Mouse (Mus musculus) liver, adult 2 months (tissue): ENCODE measurements around the gene Kif22. TPM values are rescaled to one million over a fixed set of nuclear protein-coding genes. Genes with fewer than 3 reads are reported as not detected.

Experiments used
- DNase-seq: peaks from one replicate; pipeline ENCODE4 v3.0.0-alpha.2; 2011; ENCODE audit warnings: low read depth, low spot score; ENCODE audit errors: extremely low read depth
- H3K27ac ChIP-seq: fragments of 200-500 bp; replicated peaks from 2 replicates; pipeline ENCODE4 v1.5.1; 2012; ENCODE audit warnings: low read depth, mild to moderate bottlenecking, control low read depth, inconsistent platforms, low read length; ENCODE audit not compliant: insufficient read depth
- H3K27me3 ChIP-seq: fragments of 200-500 bp; 2 replicates; pipeline ENCODE4 v1.6.1; 2012; ENCODE audit warnings: mild to moderate bottlenecking, moderate library complexity, low read length, inconsistent platforms; ENCODE audit not compliant: control insufficient read depth, insufficient read depth
- H3K36me3 ChIP-seq: fragments of 200-500 bp; 2 replicates; pipeline ENCODE4 v1.6.1; 2012; ENCODE audit warnings: low read length, inconsistent platforms; ENCODE audit not compliant: control insufficient read depth, insufficient read depth
- H3K4me1 ChIP-seq: fragments of 200-500 bp; 2 replicates; pipeline ENCODE4 v1.6.1; 2011; ENCODE audit warnings: low read length; ENCODE audit not compliant: control insufficient read depth, insufficient read depth
- H3K4me3 ChIP-seq: fragments of 200-500 bp; 2 replicates; pipeline ENCODE4 v1.5.1; 2011; ENCODE audit warnings: low read depth, mild to moderate bottlenecking, control low read depth, low read length, moderate library complexity; ENCODE audit not compliant: insufficient read depth
- H3K79me2 ChIP-seq: fragments of 200-500 bp; 2 replicates; pipeline ENCODE4 v1.6.1; 2012; ENCODE audit warnings: inconsistent platforms, mild to moderate bottlenecking, low read length, moderate library complexity; ENCODE audit not compliant: control insufficient read depth, insufficient read depth
- H3K9ac ChIP-seq: fragments of 200-500 bp; 2 replicates; pipeline ENCODE4 v1.6.1; 2012; ENCODE audit warnings: low read depth, mild to moderate bottlenecking, control low read depth, inconsistent platforms, low read length
- CTCF ChIP-seq: fragments of 200-500 bp; IDR thresholded peaks from 2 replicates; pipeline ENCODE4 v1.5.1; 2011; ENCODE audit warnings: low read depth, low read length, control low read depth
- POLR2A ChIP-seq: fragments of 200-500 bp; IDR thresholded peaks from 2 replicates; pipeline ENCODE4 v1.6.1; 2011; ENCODE audit warnings: low read length, control low read depth; ENCODE audit not compliant: insufficient read depth; ENCODE audit errors: extremely low read depth
- WGBS: fragments of 180-500 bp; shearing (Covaris S2); methylation state at CpG from one replicate; pipeline ENCODE4 v1.1.7; 2018; 5-methylcytosine and 5-hydroxymethylcytosine counted together
- polyA plus RNA-seq: library from polyadenylated mRNA; depleted of rRNA; stranded (reverse); fragments of >200 nt; gene quantifications from 2 replicates; pipeline ENCODE4 v1.2.3, GENCODE M21; 2012; rRNA removed
- total RNA-seq: library from RNA; depleted of rRNA; stranded (reverse); fragments of >200 nt; gene quantifications from 2 replicates; pipeline ENCODE4 v1.2.3, GENCODE M21; 2014; rRNA removed

Kif22 gene
- total and polyA plus RNA-seq, 2 experiments: 0.37 to 0.44 TPM

GRCm38 (mm10) chr7:126981601-126982000 lies 60.7 kb downstream of the Kif22 start:
- Histone ChIP-seq H3K27me3 (no peaks in the 10 kb centered on the region), H3K27ac (no peak overlapping the region), H3K9ac (no peak overlapping the region), H3K36me3 (peaks cover 2% of the 10 kb centered on the region; the same call in 1 of the 2 replicates), H3K4me3 (no peak overlapping the region), H3K4me1 (peaks cover 4% of the 10 kb centered on the region), H3K79me2 (peaks cover 4% of the 10 kb centered on the region; the same call in 1 of the 2 replicates)
- TF ChIP-seq POLR2A (no peak), CTCF (no peak)
- no peak for DNase-seq
- 97% methylated on average over 2 of the region's 2 CpGs for WGBS

GRCm38 (mm10) chr7:126978841-126979240 lies 63.4 kb downstream of the Kif22 start:
- no peak for DNase-seq
- H3K4me1 ChIP-seq: peaks cover 4% of the 10 kb centered on the region
- H3K36me3 ChIP-seq: peaks cover 2% of the 10 kb centered on the region; the same call in 1 of the 2 replicates
- H3K27ac ChIP-seq: no peak overlapping the region
- no peak overlapping the region for H3K4me3 ChIP-seq
- WGBS: 93% methylated on average over 6 of the region's 6 CpGs
- no peaks in the 10 kb centered on the region for H3K27me3 ChIP-seq
- peaks cover 7% of the 10 kb centered on the region; the same call in 1 of the 2 replicates for H3K79me2 ChIP-seq
- no peak overlapping the region for H3K9ac ChIP-seq
- no peak for TF ChIP-seq CTCF
- TF ChIP-seq POLR2A: no peak

Other genes with a start within 250 kb of the Kif22 start
Only the 30 nearest of the 31 such genes appear.
- not detected in 2 replicates for gene Fam57b, start 244.8 kb downstream of the Kif22 start, total RNA-seq
- 0.06 and 0.44 TPM in 2 replicates for gene Fam57b, start 244.8 kb downstream of the Kif22 start, polyA plus RNA-seq
- gene 4930451I11Rik, start 210.8 kb downstream of the Kif22 start, total RNA-seq: not detected in 2 replicates
- gene 4930451I11Rik, start 210.8 kb downstream of the Kif22 start, polyA plus RNA-seq: not detected in 2 replicates
- not detected in 2 replicates for gene Doc2a, start 195.1 kb downstream of the Kif22 start, total RNA-seq
- gene Doc2a, start 195.1 kb downstream of the Kif22 start, polyA plus RNA-seq: not detected in 2 replicates
- gene Hirip3, start 180.5 kb downstream of the Kif22 start, total RNA-seq: 1.0 and 1.5 TPM in 2 replicates
- gene Hirip3, start 180.5 kb downstream of the Kif22 start, polyA plus RNA-seq: 1.00 and 2.4 TPM in 2 replicates
- 2.5 and 4.8 TPM in 2 replicates for gene Ino80e, start 180.1 kb downstream of the Kif22 start, total RNA-seq
- 16.3 and 18.5 TPM in 2 replicates for gene Ino80e, start 180.1 kb downstream of the Kif22 start, polyA plus RNA-seq
- gene Taok2, start 157.8 kb downstream of the Kif22 start, total RNA-seq: 20.5 and 21.7 TPM in 2 replicates
- gene Taok2, start 157.8 kb downstream of the Kif22 start, polyA plus RNA-seq: 28.5 and 42.7 TPM in 2 replicates
- gene Tmem219, start 119.6 kb downstream of the Kif22 start, total RNA-seq: 78.4 and 98.6 TPM in 2 replicates
- gene Tmem219, start 119.6 kb downstream of the Kif22 start, polyA plus RNA-seq: 94.9 and 120 TPM in 2 replicates
- 2.1 and 3.4 TPM in 2 replicates for gene Kctd13, start 113.6 kb downstream of the Kif22 start, total RNA-seq
- gene Kctd13, start 113.6 kb downstream of the Kif22 start, polyA plus RNA-seq: 5.8 and 7.6 TPM in 2 replicates
- not detected in 2 replicates for gene Asphd1, start 92.9 kb downstream of the Kif22 start, total RNA-seq
- gene Asphd1, start 92.9 kb downstream of the Kif22 start, polyA plus RNA-seq: not detected in 2 replicates
- gene Sez6l2, start 91.9 kb downstream of the Kif22 start, total RNA-seq: 0.20 and 0.28 TPM in 2 replicates
- 0.31 and 0.60 TPM in 2 replicates for gene Sez6l2, start 91.9 kb downstream of the Kif22 start, polyA plus RNA-seq
- gene Cdipt, start 66.6 kb downstream of the Kif22 start, total RNA-seq: 41.2 and 42.8 TPM in 2 replicates
- gene Cdipt, start 66.6 kb downstream of the Kif22 start, polyA plus RNA-seq: 137 and 141 TPM in 2 replicates
- gene Cdiptos, start 66.4 kb downstream of the Kif22 start, total RNA-seq: 0.09 TPM in 1 of 2 replicates, not detected in the other
- gene Cdiptos, start 66.4 kb downstream of the Kif22 start, polyA plus RNA-seq: 0.20 and 0.23 TPM in 2 replicates
- 23.4 and 28.5 TPM in 2 replicates for gene Mvp, start 27.9 kb downstream of the Kif22 start, total RNA-seq
- 26.3 and 39.4 TPM in 2 replicates for gene Mvp, start 27.9 kb downstream of the Kif22 start, polyA plus RNA-seq
- 0.74 TPM in 1 of 2 replicates, not detected in the other for gene Pagr1b, start 26.0 kb downstream of the Kif22 start, total RNA-seq
- 0.49 TPM in 1 of 2 replicates, not detected in the other for gene Pagr1b, start 26.0 kb downstream of the Kif22 start, polyA plus RNA-seq
- 4.9 and 6.7 TPM in 2 replicates for gene Pagr1a, start 25.1 kb downstream of the Kif22 start, total RNA-seq
- gene Pagr1a, start 25.1 kb downstream of the Kif22 start, polyA plus RNA-seq: 2.6 and 4.2 TPM in 2 replicates
- gene Gm42742, start 21.4 kb downstream of the Kif22 start, total RNA-seq: 9.5 and 10.7 TPM in 2 replicates
- gene Gm42742, start 21.4 kb downstream of the Kif22 start, polyA plus RNA-seq: 11.2 and 12.7 TPM in 2 replicates
- not detected in 2 replicates for gene Prrt2, start 21.3 kb downstream of the Kif22 start, total RNA-seq
- gene Prrt2, start 21.3 kb downstream of the Kif22 start, polyA plus RNA-seq: 0.75 TPM in 1 of 2 replicates, not detected in the other
- gene Maz, start 15.4 kb downstream of the Kif22 start, total RNA-seq: 8.9 and 16.4 TPM in 2 replicates
- gene Maz, start 15.4 kb downstream of the Kif22 start, polyA plus RNA-seq: 74.6 and 81.9 TPM in 2 replicates
- gene Zg16, start 44.9 kb upstream of the Kif22 start, total RNA-seq: 11.2 and 47.8 TPM in 2 replicates
- 1.2 and 2.3 TPM in 2 replicates for gene Zg16, start 44.9 kb upstream of the Kif22 start, polyA plus RNA-seq
- gene AI467606, start 48.9 kb upstream of the Kif22 start, total RNA-seq: 0.28 and 0.34 TPM in 2 replicates
- 1.2 and 1.3 TPM in 2 replicates for gene AI467606, start 48.9 kb upstream of the Kif22 start, polyA plus RNA-seq
- gene Qprt, start 79.8 kb upstream of the Kif22 start, total RNA-seq: 116 and 129 TPM in 2 replicates
- 196 and 210 TPM in 2 replicates for gene Qprt, start 79.8 kb upstream of the Kif22 start, polyA plus RNA-seq
- gene Spn, start 95.4 kb upstream of the Kif22 start, total RNA-seq: 0.27 and 0.28 TPM in 2 replicates
- gene Spn, start 95.4 kb upstream of the Kif22 start, polyA plus RNA-seq: 0.54 and 0.88 TPM in 2 replicates
- gene Cd2bp2, start 153.6 kb upstream of the Kif22 start, total RNA-seq: 12.4 and 12.6 TPM in 2 replicates
- 10.1 and 11.8 TPM in 2 replicates for gene Cd2bp2, start 153.6 kb upstream of the Kif22 start, polyA plus RNA-seq
- 5.3 and 7.0 TPM in 2 replicates for gene Tbc1d10b, start 166.0 kb upstream of the Kif22 start, total RNA-seq
- gene Tbc1d10b, start 166.0 kb upstream of the Kif22 start, polyA plus RNA-seq: 7.3 and 9.5 TPM in 2 replicates
- 1.5 and 8.6 TPM in 2 replicates for gene Mylpf, start 166.4 kb upstream of the Kif22 start, total RNA-seq
- 0.71 and 0.93 TPM in 2 replicates for gene Mylpf, start 166.4 kb upstream of the Kif22 start, polyA plus RNA-seq
- gene Zfp553, start 190.6 kb upstream of the Kif22 start, total RNA-seq: 2.3 and 2.9 TPM in 2 replicates
- gene Zfp553, start 190.6 kb upstream of the Kif22 start, polyA plus RNA-seq: 3.5 and 4.5 TPM in 2 replicates
- 1.4 and 1.5 TPM in 2 replicates for gene Sept1, start 190.7 kb upstream of the Kif22 start, total RNA-seq
- gene Sept1, start 190.7 kb upstream of the Kif22 start, polyA plus RNA-seq: 3.5 and 4.0 TPM in 2 replicates
- gene Zfp771, start 201.8 kb upstream of the Kif22 start, total RNA-seq: 19.6 and 30.1 TPM in 2 replicates
- 52.8 and 57.7 TPM in 2 replicates for gene Zfp771, start 201.8 kb upstream of the Kif22 start, polyA plus RNA-seq
- 61.5 and 70.2 TPM in 2 replicates for gene Dctpp1, start 218.2 kb upstream of the Kif22 start, total RNA-seq
- 70.7 and 73.4 TPM in 2 replicates for gene Dctpp1, start 218.2 kb upstream of the Kif22 start, polyA plus RNA-seq
- 939 and 948 TPM in 2 replicates for gene Sephs2, start 231.6 kb upstream of the Kif22 start, total RNA-seq
- gene Sephs2, start 231.6 kb upstream of the Kif22 start, polyA plus RNA-seq: 388 and 524 TPM in 2 replicates